Mouse (Mus musculus) thymus, postnatal 4 days (tissue): ENCODE measurements around the gene Rnf168.

ENCODE experiments used
- DNase-seq: peaks from one replicate; pipeline ENCODE4 v3.0.0; 2021

Gene Rnf168

GRCm38 (mm10) chr16:32323953-32324352 is 46.7 kb downstream of the Rnf168 start:
- DNase-seq = no peak

GRCm38 (mm10) chr16:32330876-32331670 is 53.8 kb downstream of the Rnf168 start:
- DNase-seq = no peak

GRCm38 (mm10) chr16:32332040-32332555 is 54.8 kb downstream of the Rnf168 start, which contains the start of gene Ubxn7:
Gene Ubxn7 (plus strand): TSS chr16:32332257.
- DNase-seq = peak; percentile 99

- peak; percentile 70 for DNase-seq
Observed at GRCm38 (mm10) chr16:32332556-32333511, 55.6 kb downstream of the Rnf168 start.

- DNase-seq = no peak
Observed at GRCm38 (mm10) chr16:32335146-32335545, 57.9 kb downstream of the Rnf168 start.

GRCm38 (mm10) chr16:32336026-32336780 is 58.9 kb downstream of the Rnf168 start:
- DNase-seq = no peak

GRCm38 (mm10) chr16:32337001-32337400 is 59.7 kb downstream of the Rnf168 start:
- DNase-seq = no peak

GRCm38 (mm10) chr16:32340451-32340850 is 63.2 kb downstream of the Rnf168 start:
- no peak for DNase-seq

GRCm38 (mm10) chr16:32345521-32345920 is 68.3 kb downstream of the Rnf168 start:
- DNase-seq = no peak

GRCm38 (mm10) chr16:32350776-32351175 is 73.5 kb downstream of the Rnf168 start:
- DNase-seq = no peak
